Mouse (Mus musculus): ENCODE measurements around the gene Apeh.

Apeh gene

GRCm38 (mm10) chr9:108119891-108120411, 25.5 kb upstream of the Apeh start:
- no peak for DNase-seq (ENCODE audit: low read depth)

- no peak for DNase-seq (ENCODE audit: low read depth)
These were observed 22.7 kb upstream of the Apeh start for GRCm38 (mm10) chr9:108117143-108117542.

GRCm38 (mm10) chr9:108115290-108116077, 21.1 kb upstream of the Apeh start:
- no peak for DNase-seq (ENCODE audit: low read depth)

- DNase-seq (ENCODE audit: low read depth) = no peak
These were observed 18.4 kb upstream of the Apeh start for GRCm38 (mm10) chr9:108112719-108113340.

GRCm38 (mm10) chr9:108111593-108112121, 17.3 kb upstream of the Apeh start:
- no peak for DNase-seq (ENCODE audit: low read depth)

GRCm38 (mm10) chr9:108111101-108111592, 16.7 kb upstream of the Apeh start:
- no peak for DNase-seq (ENCODE audit: low read depth)

GRCm38 (mm10) chr9:108110160-108110559, 15.8 kb upstream of the Apeh start:
- no peak for DNase-seq (ENCODE audit: low read depth)

GRCm38 (mm10) chr9:108107867-108108266, 13.5 kb upstream of the Apeh start:
- no peak for DNase-seq (ENCODE audit: low read depth)

- DNase-seq (ENCODE audit: low read depth) = no peak
These were observed 11.7 kb upstream of the Apeh start for GRCm38 (mm10) chr9:108106090-108106489.

GRCm38 (mm10) chr9:108105549-108105863, 11.1 kb upstream of the Apeh start:
- no peak for DNase-seq (ENCODE audit: low read depth)

- DNase-seq (ENCODE audit: low read depth) = no peak
These were observed 10.6 kb upstream of the Apeh start for GRCm38 (mm10) chr9:108104766-108105548.

- no peak for DNase-seq (ENCODE audit: low read depth)
These were observed 5.2 kb upstream of the Apeh start for GRCm38 (mm10) chr9:108099619-108100018.

GRCm38 (mm10) chr9:108095949-108096712, 1.7 kb upstream of the Apeh start:
- DNase-seq (ENCODE audit: low read depth) = no peak

GRCm38 (mm10) chr9:108095518-108095917, 1.1 kb upstream of the Apeh start:
- no peak for DNase-seq (ENCODE audit: low read depth)

GRCm38 (mm10) chr9:108094998-108095411, 599 bp upstream of the Apeh start:
- DNase-seq (ENCODE audit: low read depth) = no peak

GRCm38 (mm10) chr9:108093586-108093985, 820 bp downstream of the Apeh start:
- DNase-seq (ENCODE audit: low read depth) = no peak

- no peak for DNase-seq (ENCODE audit: low read depth)
These were observed 3.7 kb downstream of the Apeh start for GRCm38 (mm10) chr9:108090611-108091120.

- no peak for DNase-seq (ENCODE audit: low read depth)
These were observed 9.1 kb downstream of the Apeh start for GRCm38 (mm10) chr9:108085261-108085660.

- no peak for DNase-seq (ENCODE audit: low read depth)
These were observed 10.8 kb downstream of the Apeh start for GRCm38 (mm10) chr9:108083561-108083960.

- no peak for DNase-seq (ENCODE audit: low read depth)
These were observed 11.4 kb downstream of the Apeh start, which contains the start of gene Rnf123 for GRCm38 (mm10) chr9:108082988-108083431. Rnf123 (minus strand) TSS chr9:108083346.

GRCm38 (mm10) chr9:108082549-108082948, 11.9 kb downstream of the Apeh start:
- no peak for DNase-seq (ENCODE audit: low read depth)
